Mouse (Mus musculus): Measurements from ENCODE around the gene Tln2. TPM values are rescaled to one million over a fixed set of nuclear protein-coding genes. Genes with fewer than 3 reads are reported as not detected.

Tln2 gene
- polyA plus RNA-seq, 1 experiment: 0.50 TPM

- DNase-seq (ENCODE audit: low read depth in 1 of 2, low spot score in 2 of 2): no peak
- no peaks in the 10 kb centered on the region for H3K36me3 ChIP-seq (ENCODE audit: control insufficient read depth, insufficient read depth, low read length)
- TF ChIP-seq POLR2A (IDR thresholded peaks at IDR 0.05; ENCODE audit: low read depth, low read length): no peak
- no peak for TF ChIP-seq CTCF (IDR thresholded peaks at IDR 0.05; ENCODE audit: extremely low read depth, insufficient read depth, insufficient read length, insufficient replicate concordance)
- WGBS: 60% methylated on average over 6 of the region's 6 CpGs
- no peaks in the 10 kb centered on the region for H3K4me1 ChIP-seq (ENCODE audit: control insufficient read depth, insufficient read depth, insufficient read length)
- no peak overlapping the region for H3K27ac ChIP-seq (ENCODE audit: insufficient read depth, low read length)
- no peaks in the 10 kb centered on the region for H3K27me3 ChIP-seq (ENCODE audit: control insufficient read depth, insufficient read depth, low read length)
- no peak overlapping the region for H3K4me3 ChIP-seq (ENCODE audit: extremely low read depth, insufficient read depth, insufficient read length)
Measured at GRCm38 (mm10) chr9:67213275-67213674, 346.2 kb downstream of the Tln2 start.

- 95% methylated on average over 4 of the region's 4 CpGs for WGBS
- TF ChIP-seq CTCF (IDR thresholded peaks at IDR 0.05; ENCODE audit: extremely low read depth, insufficient read depth, insufficient read length, insufficient replicate concordance) (no peak), POLR2A (IDR thresholded peaks at IDR 0.05; ENCODE audit: low read depth, low read length) (no peak)
- H3K27ac ChIP-seq (ENCODE audit: insufficient read depth, low read length): no peak overlapping the region
Measured at GRCm38 (mm10) chr9:67211220-67211619, 348.3 kb downstream of the Tln2 start.

DNA sequence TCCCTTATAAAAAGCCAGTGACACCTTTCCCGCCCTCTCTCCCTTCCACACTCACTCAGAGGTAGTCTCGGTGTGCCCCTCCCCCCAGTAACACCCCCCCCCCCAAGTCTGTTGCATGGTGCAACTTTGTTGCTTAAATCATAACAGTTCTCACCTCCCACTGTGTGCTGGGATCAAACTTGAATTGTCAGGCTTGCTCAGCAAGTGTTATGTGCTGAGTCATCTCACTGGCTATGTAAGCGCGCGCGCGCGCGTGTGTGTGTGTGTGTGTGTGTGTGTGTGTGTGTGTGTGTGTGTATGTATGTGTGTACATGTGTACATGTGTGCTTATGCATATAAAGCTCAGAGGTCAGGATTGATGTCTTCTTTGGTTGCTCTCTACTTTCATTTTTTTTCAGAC lies 350.1 kb downstream of the Tln2 start:
- no peak overlapping the region for H3K4me3 ChIP-seq (ENCODE audit: extremely low read depth, insufficient read depth, insufficient read length)
- no peaks in the 10 kb centered on the region for H3K36me3 ChIP-seq (ENCODE audit: control insufficient read depth, insufficient read depth, low read length)
- TF ChIP-seq CTCF (IDR thresholded peaks at IDR 0.05; ENCODE audit: extremely low read depth, insufficient read depth, insufficient read length, insufficient replicate concordance) (no peak), POLR2A (IDR thresholded peaks at IDR 0.05; ENCODE audit: low read depth, low read length) (no peak)

More at GRCm38 (mm10) chr9:67211220-67211619, 348.3 kb downstream of the Tln2 start:
- DNase-seq (ENCODE audit: low read depth in 1 of 2, low spot score in 2 of 2): no peak
- Histone ChIP-seq H3K27me3 (ENCODE audit: control insufficient read depth, insufficient read depth, low read length) (no peaks in the 10 kb centered on the region), H3K36me3 (ENCODE audit: control insufficient read depth, insufficient read depth, low read length) (no peaks in the 10 kb centered on the region), H3K4me3 (ENCODE audit: extremely low read depth, insufficient read depth, insufficient read length) (no peak overlapping the region), H3K4me1 (ENCODE audit: control insufficient read depth, insufficient read depth, insufficient read length) (no peaks in the 10 kb centered on the region)

GRCm38 (mm10) chr9:67208420-67208819 lies 351.1 kb downstream of the Tln2 start:
- TF ChIP-seq CTCF (IDR thresholded peaks at IDR 0.05; ENCODE audit: extremely low read depth, insufficient read depth, insufficient read length, insufficient replicate concordance) (no peak), POLR2A (IDR thresholded peaks at IDR 0.05; ENCODE audit: low read depth, low read length) (no peak)
- H3K36me3 ChIP-seq (ENCODE audit: control insufficient read depth, insufficient read depth, low read length): no peaks in the 10 kb centered on the region
- 53% methylated on average over 3 of the region's 3 CpGs for WGBS
- H3K27ac ChIP-seq (ENCODE audit: insufficient read depth, low read length): no peak overlapping the region
- H3K4me3 ChIP-seq (ENCODE audit: extremely low read depth, insufficient read depth, insufficient read length): no peak overlapping the region
- H3K4me1 ChIP-seq (ENCODE audit: control insufficient read depth, insufficient read depth, insufficient read length): no peaks in the 10 kb centered on the region
- DNase-seq (ENCODE audit: low read depth in 1 of 2, low spot score in 2 of 2): no peak
- H3K27me3 ChIP-seq (ENCODE audit: control insufficient read depth, insufficient read depth, low read length): no peaks in the 10 kb centered on the region

More for the DNA sequence above, 350.1 kb downstream of the Tln2 start:
- H3K4me1 ChIP-seq (ENCODE audit: control insufficient read depth, insufficient read depth, insufficient read length): no peaks in the 10 kb centered on the region
- no peak for DNase-seq (ENCODE audit: low read depth in 1 of 2, low spot score in 2 of 2)
- no peaks in the 10 kb centered on the region for H3K27me3 ChIP-seq (ENCODE audit: control insufficient read depth, insufficient read depth, low read length)
- no peak overlapping the region for H3K27ac ChIP-seq (ENCODE audit: insufficient read depth, low read length)
- WGBS: 94% methylated on average over 9 of the region's 9 CpGs

DNA sequence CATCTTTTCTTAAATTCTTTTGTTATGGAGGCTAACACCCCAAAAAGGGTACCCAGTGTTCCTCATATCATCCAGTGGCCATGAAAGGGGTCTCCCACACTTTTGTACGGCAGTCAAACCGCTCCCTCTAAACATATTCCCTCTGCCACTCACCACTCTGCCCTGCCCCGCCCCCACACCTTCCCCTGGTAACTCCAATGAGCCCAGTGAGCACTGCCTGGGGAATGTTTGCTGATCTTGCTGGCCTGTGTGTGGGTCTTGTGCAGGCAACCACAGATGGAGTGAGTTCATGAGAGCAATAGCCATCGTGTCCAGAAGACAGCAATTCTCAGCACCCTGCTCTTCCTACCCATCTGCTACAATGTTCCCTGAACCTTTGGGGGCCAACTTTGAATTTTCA lies 354.3 kb downstream of the Tln2 start:
- DNase-seq (ENCODE audit: low read depth in 1 of 2, low spot score in 2 of 2): no peak
- WGBS: 83% methylated on average over 4 of the region's 4 CpGs
- Histone ChIP-seq H3K4me1 (ENCODE audit: control insufficient read depth, insufficient read depth, insufficient read length) (no peaks in the 10 kb centered on the region), H3K4me3 (ENCODE audit: extremely low read depth, insufficient read depth, insufficient read length) (no peak overlapping the region), H3K36me3 (ENCODE audit: control insufficient read depth, insufficient read depth, low read length) (no peaks in the 10 kb centered on the region), H3K27ac (ENCODE audit: insufficient read depth, low read length) (no peak overlapping the region), H3K27me3 (ENCODE audit: control insufficient read depth, insufficient read depth, low read length) (no peaks in the 10 kb centered on the region)
- no peak for TF ChIP-seq POLR2A (IDR thresholded peaks at IDR 0.05; ENCODE audit: low read depth, low read length)
- no peak for TF ChIP-seq CTCF (IDR thresholded peaks at IDR 0.05; ENCODE audit: extremely low read depth, insufficient read depth, insufficient read length, insufficient replicate concordance)

DNA sequence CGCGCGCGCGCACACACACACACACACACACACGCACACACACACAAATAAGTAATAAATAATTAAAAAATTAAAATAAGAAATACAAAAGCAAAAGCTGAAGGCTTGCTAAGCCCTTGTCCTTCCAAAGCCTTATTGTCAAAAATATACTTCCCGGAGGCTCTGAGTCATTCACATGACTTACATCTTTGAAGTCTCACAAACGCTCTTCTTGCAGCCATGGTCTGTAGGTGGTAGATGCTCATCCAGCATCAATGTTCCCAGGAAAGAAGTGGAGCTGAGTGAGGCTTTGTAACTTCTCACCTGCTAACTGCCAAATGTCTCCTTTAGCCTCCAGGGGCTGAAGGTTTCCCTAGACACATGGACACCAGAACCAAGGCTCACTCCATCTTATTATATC lies 362.9 kb downstream of the Tln2 start:
- no peaks in the 10 kb centered on the region for H3K4me1 ChIP-seq (ENCODE audit: control insufficient read depth, insufficient read depth, insufficient read length)
- 94% methylated on average over 8 of the region's 8 CpGs for WGBS
- no peaks in the 10 kb centered on the region for H3K27me3 ChIP-seq (ENCODE audit: control insufficient read depth, insufficient read depth, low read length)
- H3K4me3 ChIP-seq (ENCODE audit: extremely low read depth, insufficient read depth, insufficient read length): no peak overlapping the region
- TF ChIP-seq POLR2A (IDR thresholded peaks at IDR 0.05; ENCODE audit: low read depth, low read length): no peak
- no peak overlapping the region for H3K27ac ChIP-seq (ENCODE audit: insufficient read depth, low read length)
- H3K36me3 ChIP-seq (ENCODE audit: control insufficient read depth, insufficient read depth, low read length): no peaks in the 10 kb centered on the region
- no peak for DNase-seq (ENCODE audit: low read depth in 1 of 2, low spot score in 2 of 2)

DNA sequence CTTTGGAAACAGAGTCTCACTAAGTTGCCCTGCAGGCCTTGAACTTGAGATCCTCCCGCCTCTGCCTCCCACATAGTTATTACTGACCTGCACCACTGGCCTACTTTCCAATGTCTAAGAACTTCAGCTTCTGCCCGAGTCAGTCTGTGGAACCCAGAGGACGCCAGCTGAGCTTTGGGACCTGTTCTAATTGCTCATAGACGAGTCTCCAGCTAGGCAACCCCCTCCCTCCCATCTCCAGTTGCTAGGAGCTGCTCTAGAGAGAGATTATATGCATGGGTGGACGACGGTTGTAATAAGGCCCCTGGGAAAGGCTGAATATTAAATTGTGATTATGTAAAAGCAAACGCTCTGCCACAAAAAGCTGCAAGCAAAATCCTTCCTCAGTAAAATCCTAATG lies 364.2 kb downstream of the Tln2 start:
- DNase-seq (ENCODE audit: low read depth in 1 of 2, low spot score in 2 of 2): no peak
- H3K27ac ChIP-seq (ENCODE audit: insufficient read depth, low read length): no peak overlapping the region
- no peak for TF ChIP-seq POLR2A (IDR thresholded peaks at IDR 0.05; ENCODE audit: low read depth, low read length)
- TF ChIP-seq CTCF (IDR thresholded peaks at IDR 0.05; ENCODE audit: extremely low read depth, insufficient read depth, insufficient read length, insufficient replicate concordance): no peak
- no peaks in the 10 kb centered on the region for H3K36me3 ChIP-seq (ENCODE audit: control insufficient read depth, insufficient read depth, low read length)
- WGBS: 81% methylated on average over 7 of the region's 7 CpGs
- no peaks in the 10 kb centered on the region for H3K27me3 ChIP-seq (ENCODE audit: control insufficient read depth, insufficient read depth, low read length)
- H3K4me3 ChIP-seq (ENCODE audit: extremely low read depth, insufficient read depth, insufficient read length): no peak overlapping the region
- H3K4me1 ChIP-seq (ENCODE audit: control insufficient read depth, insufficient read depth, insufficient read length): no peaks in the 10 kb centered on the region

Data from spleen, adult 2 months (tissue).